Comparison of ENCODE assay signal across 11 mouse cellular contexts in the genomic region with DNA sequence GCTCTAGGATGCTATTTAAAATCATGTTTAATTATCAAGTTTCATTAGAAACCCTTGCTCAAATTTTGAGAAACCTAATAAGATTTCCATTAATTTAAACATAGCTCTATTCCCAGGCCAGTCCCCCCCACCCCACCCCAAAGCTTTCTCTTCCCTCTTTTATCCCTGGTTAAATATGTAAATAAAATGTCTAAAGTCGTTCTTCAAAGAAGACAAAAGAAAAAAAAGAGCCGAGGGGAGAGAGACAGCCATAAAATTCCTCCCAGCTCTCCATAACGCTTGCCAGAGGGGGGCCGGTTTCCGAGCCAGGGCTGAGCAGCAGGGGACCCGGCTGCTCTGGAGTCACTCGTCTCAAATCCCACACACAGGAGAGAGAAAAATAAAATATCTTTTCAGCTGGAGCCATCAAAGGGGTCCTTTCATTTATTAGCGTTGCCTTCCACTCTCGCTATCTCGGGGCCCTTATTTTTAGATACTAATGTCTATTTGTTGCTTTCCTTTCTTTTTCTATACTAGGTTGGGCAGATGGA. TPM values are rescaled to one million over a fixed set of nuclear protein-coding genes. Genes with fewer than 3 reads are reported as not detected.
DNase-seq lines count a peak whose midpoint lies in the region; ATAC-seq and TF ChIP-seq lines count a peak whose summit lies in the region.
"Had no signal": no experiment of that assay in that cellular context is flagged by ENCODE, and none has a peak within 500 bp of the region (broad histone marks: within the 10 kb centered on the region; RNA-seq: fewer than 3 reads in every experiment).

No protein-coding gene starts in this region.

- intact Hi-C loops in left cerebral cortex, postnatal 10 days (cut with DNase I) = no loop called here

- no peaks in the 10 kb centered on the region for H3K36me3 ChIP-seq in kidney, postnatal 0 days (ENCODE audit: insufficient read depth, low read length)
- no peaks in the 10 kb centered on the region for H3K36me3 ChIP-seq in hindbrain, postnatal 0 days (ENCODE audit: insufficient read depth, low read length)
- no peaks in the 10 kb centered on the region for H3K36me3 ChIP-seq in neural tube, embryonic 13.5 days

- peak; percentile 35 to 47 for DNase-seq in cerebellum, postnatal 14 days
- DNase-seq in cerebellum, adult 9-10 months = no peak
- no peak for DNase-seq in kidney, postnatal 0 days (ENCODE audit: low spot score)
- DNase-seq in kidney, adult 9 months = no peak
- no peak for DNase-seq in hindbrain, postnatal 0 days (ENCODE audit: low spot score)
- no peak for DNase-seq in layer of hippocampus, adult 8-10 months (ENCODE audit: low spot score in 2 of 2)
- DNase-seq in left cerebral cortex, postnatal 10 days (ENCODE audit: extremely low spot score in 1 of 2, low spot score in 2 of 2) = no peak
- DNase-seq: kidney, adult 2 months; lung, adult 2 months had no signal

- H3K27ac ChIP-seq in kidney, postnatal 0 days = no peak overlapping the region
- peak overlapping the region; percentile 3 for H3K27ac ChIP-seq in hindbrain, postnatal 0 days
- H3K27ac ChIP-seq in neural tube, embryonic 13.5 days (replicated peaks) = peak overlapping the region; percentile 89

- no peak overlapping the region for H3K4me3 ChIP-seq in kidney, postnatal 0 days (replicated peaks; ENCODE audit: low read depth, low read length)
- H3K4me3 ChIP-seq in hindbrain, postnatal 0 days (ENCODE audit: low read length) = peak overlapping the region; percentile 61
- H3K4me3 ChIP-seq in neural tube, embryonic 13.5 days = peak overlapping the region; percentile 78

- 5% methylated on average over 10 of the region's 10 CpGs for WGBS in kidney, postnatal 0 days
- WGBS in hindbrain, postnatal 0 days = 4% methylated on average over 10 of the region's 10 CpGs
- under 1% methylated on average over 10 of the region's 10 CpGs for WGBS in neural tube, embryonic 13.5 days

- no peak for TF ChIP-seq CTCF in kidney, postnatal 0 days (IDR thresholded peaks at IDR 0.05; ENCODE audit: low read depth)
- TF ChIP-seq CTCF in hindbrain, postnatal 0 days (IDR thresholded peaks at IDR 0.05; ENCODE audit: low read depth) = no peak

- no peak overlapping the region for H3K9ac ChIP-seq in kidney, postnatal 0 days (ENCODE audit: low read depth, low read length)
- no peak overlapping the region for H3K9ac ChIP-seq in hindbrain, postnatal 0 days (replicated peaks; ENCODE audit: low read length)
- H3K9ac ChIP-seq in neural tube, embryonic 13.5 days = peak overlapping the region; percentile 78

- peak overlapping the region; percentile 97 for H3K4me2 ChIP-seq in kidney, postnatal 0 days (ENCODE audit: low read length)
- H3K4me2 ChIP-seq in hindbrain, postnatal 0 days (ENCODE audit: low read depth, low read length) = peak overlapping the region; percentile 93
- H3K4me2 ChIP-seq in neural tube, embryonic 13.5 days = peak overlapping the region; percentile 94

- peaks cover 15% of the 10 kb centered on the region; the same call in 1 of the 2 replicates for H3K4me1 ChIP-seq in kidney, postnatal 0 days (replicated peaks; ENCODE audit: insufficient read depth, low read length)
- H3K4me1 ChIP-seq in hindbrain, postnatal 0 days (ENCODE audit: insufficient read depth, low read length) = peaks cover 18% of the 10 kb centered on the region
- H3K4me1 ChIP-seq in neural tube, embryonic 13.5 days (replicated peaks) = peaks cover 76% of the 10 kb centered on the region

- H3K9me3 ChIP-seq in kidney, postnatal 0 days (replicated peaks; ENCODE audit: low read length) = no peaks in the 10 kb centered on the region
- no peaks in the 10 kb centered on the region for H3K9me3 ChIP-seq in hindbrain, postnatal 0 days (ENCODE audit: low read length)
- H3K9me3 ChIP-seq in neural tube, embryonic 13.5 days = no peaks in the 10 kb centered on the region

- peaks cover 52% of the 10 kb centered on the region for H3K27me3 ChIP-seq in kidney, postnatal 0 days (ENCODE audit: insufficient read depth, low read length)
- no peaks in the 10 kb centered on the region; the same call in 1 of the 2 replicates for H3K27me3 ChIP-seq in hindbrain, postnatal 0 days (ENCODE audit: insufficient read depth, low read length)
- H3K27me3 ChIP-seq in neural tube, embryonic 13.5 days = peaks cover 16% of the 10 kb centered on the region; the same call in 1 of the 2 replicates

- no peak for ATAC-seq in kidney, postnatal 0 days (replicated peaks; ENCODE audit: low FRiP score, low read depth)
- ATAC-seq in hindbrain, postnatal 0 days = no peak
- ATAC-seq in neural tube, embryonic 13.5 days (ENCODE audit: low read depth) = no peak
- ATAC-seq: Patski had no signal

RNA-seq across cellular contexts. Expression of a gene that starts 2.4 kb away (rescaled TPM):
- 4.4 and 4.5 TPM in 2 replicates for polyA plus RNA-seq in kidney, postnatal 0 days (2015; fragmentation: Nextera tagmentation; extraction: Ambion mirVana)
- 22.1 TPM in 2 replicates for total RNA-seq in hindbrain, postnatal 0 days (2014; rRNA removed)
- 2.7 and 3.6 TPM in 2 replicates for polyA plus RNA-seq in hindbrain, postnatal 0 days (2015; fragmentation: Nextera tagmentation; extraction: Ambion mirVana)
- polyA plus RNA-seq in neural tube, embryonic 13.5 days (2015; fragmentation: Nextera tagmentation; extraction: Ambion mirVana) = 4.9 and 6.4 TPM in 2 replicates
- total RNA-seq in layer of hippocampus, adult 8-10 months (2022) = under 1 TPM; 0.47 to 0.86 (median 0.67) TPM
- total RNA-seq in left cerebral cortex, postnatal 10 days (2021) = 1 to 10 TPM; 3.8 to 7.2 TPM
- polyA plus RNA-seq: Patski had no signal

Comparison
In these comparisons a context has a peak if more than half of its experiments do, and no peak if none do; other contexts are left out.
1. DNase-seq: peak in cerebellum, postnatal 14 days (2 of 2); none in cerebellum, adult 9-10 months (single experiment), kidney, postnatal 0 days (single experiment), kidney, adult 9 months (single experiment), hindbrain, postnatal 0 days (single experiment), layer of hippocampus, adult 8-10 months (0 of 2) and left cerebral cortex, postnatal 10 days (0 of 2).
2. Peak in every context shown above with its lines, with median percentiles within 50 percentile points of each other: H3K4me2 ChIP-seq.